Mouse (Mus musculus): Measurements from ENCODE around the gene Zfp618.

DNA sequence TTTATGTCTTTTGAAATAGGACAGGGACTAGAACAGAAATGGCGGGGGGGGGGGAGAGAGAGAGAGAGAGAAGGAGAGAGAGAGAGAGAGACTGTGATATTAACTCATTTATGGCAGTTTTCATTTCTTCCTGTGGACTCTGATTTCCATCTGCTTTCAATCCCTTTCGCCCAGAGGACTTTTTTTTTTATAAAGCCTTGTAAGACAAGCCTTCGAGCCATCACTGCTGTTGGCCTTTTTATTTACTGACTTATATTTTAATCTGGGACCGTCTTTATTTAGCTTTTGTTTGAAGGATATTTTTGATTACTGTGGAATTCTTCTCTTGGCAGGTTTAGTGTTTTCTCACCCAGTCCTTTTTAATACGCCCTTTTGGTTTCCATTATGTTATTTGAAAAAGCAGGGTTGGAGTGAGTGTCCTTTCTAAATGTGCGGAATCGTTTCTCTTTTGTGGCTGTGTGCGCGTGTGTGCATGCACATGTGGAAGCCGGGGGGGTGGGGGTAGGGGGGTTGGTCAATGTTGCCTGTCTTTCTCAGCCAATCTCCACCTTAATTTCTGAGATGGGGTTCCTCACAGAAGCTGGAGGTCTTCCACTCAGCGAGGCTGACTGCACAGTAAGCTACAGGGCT lies 29.7 kb upstream of the Zfp618 start:
- TF ChIP-seq POLR2AphosphoS5 (IDR thresholded peaks at IDR 0.05; ENCODE audit: insufficient replicate concordance, low read depth, low read length) (no peak), CTCF (IDR thresholded peaks at IDR 0.05; ENCODE audit: low read depth, low read length) (no peak)

Data from G1E (cell line).